Mouse (Mus musculus) forebrain, embryonic 10.5 days (tissue): ENCODE data around the gene Dysf. TPM values are rescaled to one million over a fixed set of nuclear protein-coding genes. Genes with fewer than 3 reads are reported as not detected.
"Not testable (repeated sequence)": the region's sequence is repeated elsewhere in the genome, so short reads cannot be mapped to it uniquely, and the experiment has no call there.

Experiments
- DNase-seq: peaks from one replicate; pipeline ENCODE4 v3.0.0-alpha.2; 2017; ENCODE audit warnings: low spot score; ENCODE audit errors: extremely low spot score
- H3K27ac ChIP-seq: fragments of 300-500 bp; sonication (generic); 2 replicates; pipeline ENCODE4 v1.5.1; 2016; ENCODE audit warnings: mild to moderate bottlenecking
- H3K27me3 ChIP-seq: fragments of 300-500 bp; sonication (generic); 2 replicates; pipeline ENCODE4 v1.6.1; 2016; ENCODE audit warnings: mild to moderate bottlenecking; ENCODE audit not compliant: poor library complexity, severe bottlenecking
- H3K36me3 ChIP-seq: fragments of 300-500 bp; sonication (generic); replicated peaks from 2 replicates; pipeline ENCODE4 v1.6.1; 2016; ENCODE audit warnings: mild to moderate bottlenecking, moderate library complexity
- H3K4me1 ChIP-seq: fragments of 300-500 bp; sonication (generic); 2 replicates; pipeline ENCODE4 v1.6.1; 2016
- H3K4me3 ChIP-seq: fragments of 300-500 bp; sonication (generic); 2 replicates; pipeline ENCODE4 v1.5.1; 2016; ENCODE audit warnings: mild to moderate bottlenecking, moderate library complexity
- H3K9me3 ChIP-seq: fragments of 300-500 bp; sonication (generic); 2 replicates; pipeline ENCODE4 v1.6.1; 2016; ENCODE audit warnings: mild to moderate bottlenecking, moderate library complexity
- WGBS: fragments of 180-500 bp; shearing (Covaris S2); methylation state at CpG from one replicate; pipeline ENCODE4 v1.1.7; 2016; 5-methylcytosine and 5-hydroxymethylcytosine counted together
- polyA plus RNA-seq: library from polyadenylated mRNA; unstranded; fragments of >200 nt; fragmentation: Nextera tagmentation; extraction: Ambion mirVana; gene quantifications from 2 replicates; pipeline ENCODE4 v1.2.1, GENCODE M21; 2016

Dysf gene
- polyA plus RNA-seq, 1 experiment from 2014 or later, result 4.6 TPM

GRCm38 (mm10) chr6:84020002-84020401 is 11.6 kb downstream of the Dysf start:
- 0 out of 2 replicates have a peak, but pooled peaks cover 2% of the 10 kb centered on the region for H3K9me3 ChIP-seq
- WGBS, result 85% methylated on average over 4 of the region's 4 CpGs
- H3K36me3 ChIP-seq, result no peaks in the 10 kb centered on the region
- peak overlapping the region; percentile 49; the same call in 1 of the 2 replicates for H3K4me3 ChIP-seq
- H3K27me3 ChIP-seq, result peaks cover 45% of the 10 kb centered on the region
- no peak for DNase-seq
- no peak overlapping the region for H3K27ac ChIP-seq
- peaks cover 14% of the 10 kb centered on the region for H3K4me1 ChIP-seq

- Histone ChIP-seq H3K27ac (no peak overlapping the region), H3K36me3 (no peaks in the 10 kb centered on the region), H3K4me3 (no peak overlapping the region), H3K4me1 (peaks cover 14% of the 10 kb centered on the region), H3K27me3 (peaks cover 45% of the 10 kb centered on the region), H3K9me3 (0 out of 2 replicates have a peak, but pooled peaks cover 2% of the 10 kb centered on the region)
- DNase-seq, result no peak
- WGBS, result 80% methylated on average over 3 of the region's 3 CpGs
These were observed 13.6 kb downstream of the Dysf start for GRCm38 (mm10) chr6:84021990-84022389.

GRCm38 (mm10) chr6:84025636-84026035 is 17.2 kb downstream of the Dysf start:
- 79% methylated on average over 3 of the region's 3 CpGs for WGBS
- DNase-seq, result no peak
- 0 out of 2 replicates have a peak, but pooled peaks cover 2% of the 10 kb centered on the region for H3K9me3 ChIP-seq
- no peaks in the 10 kb centered on the region for H3K36me3 ChIP-seq
- H3K4me3 ChIP-seq, result no peak overlapping the region
- no peaks in the 10 kb centered on the region for H3K4me1 ChIP-seq
- no peak overlapping the region for H3K27ac ChIP-seq
- peaks cover 12% of the 10 kb centered on the region for H3K27me3 ChIP-seq

- Histone ChIP-seq H3K9me3 (0 out of 2 replicates have a peak, but pooled peaks cover 2% of the 10 kb centered on the region), H3K36me3 (no peaks in the 10 kb centered on the region), H3K4me1 (no peaks in the 10 kb centered on the region), H3K27me3 (no peaks in the 10 kb centered on the region), H3K27ac (no peak overlapping the region), H3K4me3 (no peak overlapping the region)
- no peak for DNase-seq
These were observed 20.4 kb downstream of the Dysf start for GRCm38 (mm10) chr6:84028791-84029190.

- Histone ChIP-seq H3K9me3 (no peaks in the 10 kb centered on the region), H3K36me3 (no peaks in the 10 kb centered on the region), H3K4me1 (no peaks in the 10 kb centered on the region), H3K27ac (no peak overlapping the region), H3K27me3 (no peaks in the 10 kb centered on the region), H3K4me3 (no peak overlapping the region)
- 94% methylated on average over 7 of the region's 7 CpGs for WGBS
- no peak for DNase-seq
These were observed 21.4 kb downstream of the Dysf start for GRCm38 (mm10) chr6:84029775-84030174.

GRCm38 (mm10) chr6:84032516-84032915 is 24.1 kb downstream of the Dysf start:
- H3K27ac ChIP-seq, H3K36me3 ChIP-seq, DNase-seq, H3K9me3 ChIP-seq, H3K4me3 ChIP-seq, H3K4me1 ChIP-seq, H3K27me3 ChIP-seq: not testable (repeated sequence)
- WGBS, result 83% methylated on average over 5 of the region's 5 CpGs

GRCm38 (mm10) chr6:84043251-84043940 is 35.0 kb downstream of the Dysf start:
- WGBS, result 79% methylated on average over 6 of the region's 6 CpGs
- H3K9me3 ChIP-seq, result no peaks in the 10 kb centered on the region
- no peaks in the 10 kb centered on the region for H3K36me3 ChIP-seq
- H3K4me1 ChIP-seq, result no peaks in the 10 kb centered on the region
- no peak for DNase-seq
- no peaks in the 10 kb centered on the region for H3K27me3 ChIP-seq
- no peak overlapping the region for H3K27ac ChIP-seq
- no peak overlapping the region for H3K4me3 ChIP-seq

- H3K4me1 ChIP-seq, result no peaks in the 10 kb centered on the region
- H3K9me3 ChIP-seq, result no peaks in the 10 kb centered on the region
- H3K27me3 ChIP-seq, result no peaks in the 10 kb centered on the region
- no peaks in the 10 kb centered on the region for H3K36me3 ChIP-seq
- WGBS, result 82% methylated on average over 3 of the region's 3 CpGs
- no peak overlapping the region for H3K4me3 ChIP-seq
- no peak overlapping the region for H3K27ac ChIP-seq
- no peak for DNase-seq
These were observed 36.3 kb downstream of the Dysf start for GRCm38 (mm10) chr6:84044679-84045078.

GRCm38 (mm10) chr6:84048856-84049255 is 40.5 kb downstream of the Dysf start:
- H3K36me3 ChIP-seq, result no peaks in the 10 kb centered on the region
- no peak overlapping the region for H3K4me3 ChIP-seq
- H3K4me1 ChIP-seq, result peaks cover 8% of the 10 kb centered on the region; the same call in 1 of the 2 replicates
- no peaks in the 10 kb centered on the region for H3K9me3 ChIP-seq
- H3K27ac ChIP-seq, result no peak overlapping the region
- no peaks in the 10 kb centered on the region for H3K27me3 ChIP-seq
- DNase-seq, result no peak
- WGBS, result 78% methylated on average over 2 of the region's 2 CpGs

- H3K27ac ChIP-seq, result no peak overlapping the region
- H3K4me3 ChIP-seq, result no peak overlapping the region
- 91% methylated on average over 4 of the region's 4 CpGs for WGBS
- H3K27me3 ChIP-seq, result no peaks in the 10 kb centered on the region
- H3K4me1 ChIP-seq, result peaks cover 8% of the 10 kb centered on the region; the same call in 1 of the 2 replicates
- DNase-seq, result no peak
- H3K36me3 ChIP-seq, result no peaks in the 10 kb centered on the region
- H3K9me3 ChIP-seq, result no peaks in the 10 kb centered on the region
These were observed 41.8 kb downstream of the Dysf start for GRCm38 (mm10) chr6:84050238-84050637.

- peaks cover 8% of the 10 kb centered on the region; the same call in 1 of the 2 replicates for H3K4me1 ChIP-seq
- no peaks in the 10 kb centered on the region for H3K27me3 ChIP-seq
- no peak for DNase-seq
- H3K27ac ChIP-seq, result no peak overlapping the region
- H3K4me3 ChIP-seq, result no peak overlapping the region
- no peaks in the 10 kb centered on the region for H3K36me3 ChIP-seq
- H3K9me3 ChIP-seq, result no peaks in the 10 kb centered on the region
- 68% methylated on average over 6 of the region's 6 CpGs for WGBS
These were observed 42.6 kb downstream of the Dysf start for GRCm38 (mm10) chr6:84051032-84051431.

GRCm38 (mm10) chr6:84053874-84054530 is 45.6 kb downstream of the Dysf start:
- H3K9me3 ChIP-seq, result no peaks in the 10 kb centered on the region
- H3K4me3 ChIP-seq, result no peak overlapping the region
- peaks cover 8% of the 10 kb centered on the region; the same call in 1 of the 2 replicates for H3K4me1 ChIP-seq
- peak overlapping the region; percentile 49 for H3K27ac ChIP-seq
- no peak for DNase-seq
- no peaks in the 10 kb centered on the region for H3K27me3 ChIP-seq
- no peaks in the 10 kb centered on the region for H3K36me3 ChIP-seq
- 84% methylated on average over 9 of the region's 9 CpGs for WGBS

- Histone ChIP-seq H3K27me3 (no peaks in the 10 kb centered on the region), H3K27ac (no peak overlapping the region), H3K9me3 (no peaks in the 10 kb centered on the region), H3K36me3 (no peaks in the 10 kb centered on the region), H3K4me3 (no peak overlapping the region), H3K4me1 (peaks cover 12% of the 10 kb centered on the region; the same call in 1 of the 2 replicates)
- 93% methylated on average over 1 of the region's 1 CpGs for WGBS
- no peak for DNase-seq
These were observed 47.2 kb downstream of the Dysf start for GRCm38 (mm10) chr6:84055619-84056018.
